Mouse (Mus musculus) left cerebral cortex, adult 11 months (tissue): ENCODE measurements at regions not wholly inside any gene's neighbourhood (a gene's known extent, or its start where the extent isn't known, plus 50 kb on each side); places are given as distances from the start of the nearest gene placed in this dataset.

Source experiments
- DNase-seq: peaks from one replicate; pipeline ENCODE4 v3.0.0; 2022; ENCODE audit warnings: low spot score

- DNase-seq = no peak
Observed at GRCm38 (mm10) chr12:71718911-71719310, 112.0 kb upstream of the Daam1 start.

- DNase-seq = no peak
Observed at GRCm38 (mm10) chr12:71725140-71725539, 105.7 kb upstream of the Daam1 start.

DNA sequence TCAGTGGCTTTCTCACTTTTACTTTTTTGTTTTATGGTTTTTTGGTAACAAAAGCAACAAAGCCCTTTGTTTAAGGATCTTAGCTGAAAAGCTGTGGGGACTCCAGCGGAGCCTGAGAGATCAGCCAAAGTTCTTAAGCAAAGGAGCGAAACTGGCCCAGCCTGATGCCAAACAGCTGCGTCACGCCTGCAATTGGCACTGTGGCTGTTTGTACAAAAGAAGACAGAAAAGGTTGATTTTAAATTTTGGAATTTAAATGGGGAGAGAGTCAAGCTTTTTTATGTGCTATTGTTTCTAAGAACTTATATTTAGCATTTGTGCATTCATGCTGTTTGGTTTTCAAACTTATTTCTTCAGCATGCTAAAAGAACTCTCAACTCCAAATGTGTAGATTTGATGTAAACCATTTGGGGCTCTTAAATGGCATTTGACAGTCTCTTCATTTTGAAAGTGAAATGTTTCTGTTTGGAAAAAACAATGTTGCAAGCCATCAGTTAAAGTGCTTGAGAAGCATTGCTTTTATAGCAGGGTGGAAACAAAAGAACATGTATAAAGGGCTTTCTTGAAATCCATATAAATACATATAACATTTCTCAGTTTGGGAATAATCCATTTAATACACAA lies 105.1 kb upstream of the Daam1 start:
- no peak for DNase-seq

DNA sequence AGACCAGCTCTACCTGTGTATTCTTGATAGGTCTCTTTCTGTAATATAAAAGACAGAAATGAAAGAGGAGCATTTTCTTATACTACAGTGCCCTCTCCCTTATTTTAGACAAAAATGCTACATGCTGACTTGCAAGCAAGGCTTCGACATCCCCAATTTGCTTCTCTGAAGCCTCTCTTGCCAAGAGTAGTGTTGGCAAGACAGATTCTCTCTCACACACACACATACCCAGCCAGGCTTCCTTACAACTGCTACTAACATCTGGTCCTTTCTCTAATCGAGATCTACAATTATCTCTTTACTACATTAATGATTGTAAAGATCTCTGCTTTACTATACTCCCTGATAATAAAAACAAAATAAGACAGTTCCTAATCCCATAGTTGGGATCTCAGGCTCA lies 87.5 kb upstream of the Daam1 start:
- no peak for DNase-seq

- no peak for DNase-seq
Observed at GRCm38 (mm10) chr12:71746011-71746410, 84.9 kb upstream of the Daam1 start.

GRCm38 (mm10) chr12:71747386-71747785 lies 83.5 kb upstream of the Daam1 start:
- no peak for DNase-seq

DNA sequence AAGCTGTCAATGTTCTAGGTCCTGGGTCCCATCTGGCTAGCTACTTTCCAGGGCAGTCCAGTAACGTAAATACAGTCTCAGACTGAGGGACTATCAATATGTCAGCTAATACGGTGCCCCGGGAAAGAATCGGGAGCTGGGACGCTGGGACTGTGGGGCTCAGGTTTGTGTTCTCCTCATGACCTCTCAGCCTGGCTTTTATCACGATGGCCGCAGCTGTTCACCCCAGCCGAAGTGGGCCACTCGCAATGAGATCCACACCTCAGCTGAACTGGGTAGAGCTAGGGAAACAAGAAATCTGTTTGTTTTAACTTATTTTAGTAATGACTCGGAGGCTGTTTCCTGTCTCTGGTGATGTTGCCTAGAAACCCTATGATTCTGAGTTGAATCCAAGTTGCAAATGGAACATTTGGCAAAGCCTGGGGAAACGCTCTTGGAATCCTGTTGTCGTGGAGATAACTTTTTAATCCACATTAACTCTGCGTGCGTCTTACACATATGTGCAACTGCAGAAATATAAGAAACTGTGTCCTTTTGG lies 83.0 kb upstream of the Daam1 start:
- peak; percentile 33 for DNase-seq

DNA sequence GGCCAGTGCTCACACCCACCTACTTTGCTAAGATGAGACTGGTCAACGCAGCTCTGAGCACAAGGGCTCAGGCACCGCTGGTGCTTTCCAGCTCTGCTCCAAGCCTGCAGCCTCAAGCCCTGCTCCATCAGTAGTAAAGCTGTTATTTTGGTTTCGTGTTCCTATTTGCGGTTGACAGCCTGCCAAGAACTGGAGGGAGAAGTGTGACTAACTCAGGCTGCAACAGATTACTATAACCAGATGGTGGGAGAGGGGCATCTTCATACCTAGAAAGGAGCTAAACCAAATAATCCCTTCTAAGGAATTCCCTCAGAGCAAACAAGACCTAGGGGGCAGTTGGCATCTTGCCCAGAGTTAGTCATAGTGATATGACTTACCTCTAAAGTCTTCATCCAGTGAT lies 82.1 kb upstream of the Daam1 start:
- DNase-seq = peak; percentile 74

DNA sequence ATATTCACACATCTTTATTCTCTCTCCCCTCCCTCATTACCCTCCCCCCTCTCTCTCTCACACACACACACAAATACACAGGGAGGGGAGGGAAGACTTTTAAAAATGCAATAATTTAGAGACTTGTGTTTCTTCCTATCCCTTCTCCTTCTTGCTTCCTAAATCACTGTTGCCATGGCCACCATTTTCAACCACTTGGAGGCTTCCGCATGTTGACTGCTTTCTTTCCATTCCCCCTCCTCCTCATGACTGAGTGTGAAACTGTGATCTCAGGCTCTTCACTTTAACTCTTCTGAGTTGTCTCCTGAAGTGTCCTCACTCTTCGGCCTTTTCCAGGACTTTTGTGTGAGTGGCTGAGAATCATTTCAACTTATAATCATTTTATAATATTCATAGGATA lies 81.2 kb upstream of the Daam1 start:
- DNase-seq = no peak

DNA sequence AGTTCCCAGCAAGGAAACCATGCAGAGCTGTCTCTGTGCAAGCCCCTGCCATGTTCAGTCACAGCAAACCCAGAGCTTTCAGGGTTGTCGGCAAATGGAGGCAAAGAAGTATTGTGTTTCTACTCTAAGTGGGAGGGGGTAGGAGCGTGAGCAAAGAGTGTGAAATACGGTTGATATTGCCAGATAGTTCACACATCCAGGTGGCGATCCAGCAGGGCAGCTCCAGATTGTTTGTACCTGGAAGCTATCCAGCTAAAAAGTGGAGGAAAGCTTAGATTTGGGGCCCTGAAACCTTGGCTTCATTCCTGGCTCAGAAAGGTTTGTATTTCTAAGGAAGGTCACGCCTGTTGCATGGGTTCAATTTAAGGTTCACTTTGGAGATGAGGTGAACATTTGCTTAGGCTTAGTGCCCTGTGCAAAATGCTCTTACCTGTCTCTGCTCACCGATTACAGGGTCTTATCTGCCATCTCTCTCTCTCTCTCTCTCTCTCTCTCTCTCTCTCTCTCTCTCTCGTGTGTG lies 78.1 kb upstream of the Daam1 start:
- no peak for DNase-seq

DNA sequence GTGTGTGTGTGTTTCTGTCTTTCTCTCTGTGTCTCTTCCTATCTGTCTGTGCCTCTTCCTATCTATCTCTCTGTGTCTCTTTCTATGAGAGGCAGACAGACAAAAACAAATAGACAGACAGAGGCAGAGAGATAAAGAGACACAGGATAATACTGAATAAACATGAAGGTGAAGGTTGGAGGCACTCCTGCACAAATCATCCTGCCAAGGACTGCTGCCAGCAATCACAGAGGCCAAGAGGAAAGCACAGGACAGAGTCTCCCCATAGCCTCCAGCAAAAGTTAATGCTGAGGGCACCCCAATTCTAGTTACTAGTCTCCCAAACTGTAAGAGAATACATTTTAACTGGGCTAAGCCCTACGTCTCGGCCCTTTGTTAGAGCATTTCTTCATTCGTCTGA lies 77.6 kb upstream of the Daam1 start:
- no peak for DNase-seq

DNA sequence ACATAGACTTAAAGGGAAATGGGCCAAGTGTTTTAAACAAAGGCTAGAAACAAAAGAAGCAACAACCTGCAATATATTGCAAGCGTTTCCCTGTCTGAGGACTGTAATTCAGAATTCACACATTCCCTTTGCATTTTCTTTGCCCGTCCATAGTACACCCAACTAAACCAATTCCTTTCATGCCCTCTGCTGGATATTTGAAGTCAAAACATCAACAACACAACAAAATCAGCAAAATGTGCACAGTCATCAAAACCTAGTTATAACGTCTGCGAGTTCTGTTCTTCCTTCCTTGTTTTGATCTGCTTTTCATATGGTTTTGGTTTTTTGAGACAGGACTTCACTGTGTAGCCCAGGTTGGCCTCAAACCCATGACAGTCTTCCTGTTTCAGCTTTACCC lies 67.7 kb upstream of the Daam1 start:
- DNase-seq = no peak

DNA sequence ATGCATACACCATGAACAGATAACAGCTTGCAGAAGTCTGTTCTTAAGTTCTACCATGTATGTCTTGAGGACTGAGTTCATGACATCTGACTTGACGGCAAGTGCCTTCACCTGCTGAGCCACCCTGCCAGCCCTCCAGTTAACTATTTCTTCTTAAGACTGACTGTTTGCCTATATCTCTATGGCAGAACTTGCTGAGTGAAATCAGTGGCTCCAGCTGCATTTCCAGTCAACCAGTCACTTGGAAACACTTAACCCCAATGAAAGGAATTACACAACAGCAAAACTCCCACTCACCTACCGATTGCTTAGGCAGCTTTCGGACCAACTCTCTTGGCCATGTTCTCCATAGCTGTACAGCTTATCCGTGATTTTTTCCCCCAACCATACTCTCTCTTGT lies 64.8 kb upstream of the Daam1 start:
- no peak for DNase-seq

DNA sequence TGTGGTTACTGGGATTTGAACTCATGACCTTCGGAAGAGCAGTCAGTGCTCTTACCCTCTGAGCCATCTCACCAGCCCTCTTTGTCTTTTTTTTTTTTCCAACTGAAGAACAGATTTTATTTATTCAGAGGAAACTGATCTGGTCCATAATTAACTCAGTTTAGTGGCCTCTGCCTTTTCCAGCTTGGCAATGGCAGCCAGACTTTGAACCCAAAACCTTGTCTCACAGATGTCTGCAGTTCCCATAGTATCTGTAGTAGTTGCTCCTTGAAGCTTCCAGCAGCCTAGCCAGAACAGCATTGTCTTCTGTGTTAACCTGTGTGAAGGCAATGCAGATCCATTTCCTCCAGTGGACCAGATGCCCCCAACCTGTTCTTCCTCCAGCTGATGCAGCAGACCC lies 64.2 kb upstream of the Daam1 start:
- DNase-seq = no peak

DNA sequence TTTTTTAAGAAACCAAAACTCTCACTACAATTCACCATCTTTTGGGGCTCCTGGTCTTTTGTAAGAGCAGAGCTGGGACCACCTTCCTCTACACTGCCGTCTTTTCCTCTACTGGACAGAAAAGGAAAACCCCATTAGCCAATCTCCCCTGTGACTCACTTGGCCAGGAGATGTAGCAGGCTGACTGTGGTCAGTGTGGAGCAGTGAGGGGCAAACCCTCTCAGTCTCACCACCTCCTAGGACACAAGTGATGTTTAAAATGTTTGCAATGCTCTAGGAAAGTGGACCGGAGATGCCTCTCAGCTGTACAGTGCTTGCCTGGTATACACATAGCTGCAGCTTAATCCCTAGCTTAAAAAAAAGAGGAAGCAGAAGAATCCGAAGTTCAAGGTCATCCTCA lies 63.0 kb upstream of the Daam1 start:
- no peak for DNase-seq

- peak; percentile 51 for DNase-seq
Observed at GRCm38 (mm10) chr12:71768471-71768870, 62.4 kb upstream of the Daam1 start.

- DNase-seq = no peak
Observed at GRCm38 (mm10) chr12:71768890-71769289, 62.0 kb upstream of the Daam1 start.

DNA sequence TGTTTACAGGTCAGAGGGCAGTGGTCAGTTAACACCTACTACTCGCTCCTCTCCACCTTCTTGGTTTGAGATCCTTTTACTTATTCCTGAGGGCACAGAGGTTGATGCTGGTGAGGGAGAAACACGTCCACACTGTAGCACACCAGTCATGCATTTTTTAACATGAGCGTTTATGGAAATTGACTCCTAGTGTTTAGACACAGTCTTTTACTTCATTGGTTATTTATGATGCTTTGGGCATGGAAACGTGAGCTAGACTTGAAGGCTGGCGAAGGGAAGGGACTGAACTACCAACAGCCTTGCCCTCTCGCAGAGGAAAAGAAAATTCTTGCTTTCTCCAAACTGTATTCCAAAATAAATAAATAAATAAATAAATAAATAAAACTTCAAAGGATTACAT lies 61.6 kb upstream of the Daam1 start:
- DNase-seq = no peak

DNA sequence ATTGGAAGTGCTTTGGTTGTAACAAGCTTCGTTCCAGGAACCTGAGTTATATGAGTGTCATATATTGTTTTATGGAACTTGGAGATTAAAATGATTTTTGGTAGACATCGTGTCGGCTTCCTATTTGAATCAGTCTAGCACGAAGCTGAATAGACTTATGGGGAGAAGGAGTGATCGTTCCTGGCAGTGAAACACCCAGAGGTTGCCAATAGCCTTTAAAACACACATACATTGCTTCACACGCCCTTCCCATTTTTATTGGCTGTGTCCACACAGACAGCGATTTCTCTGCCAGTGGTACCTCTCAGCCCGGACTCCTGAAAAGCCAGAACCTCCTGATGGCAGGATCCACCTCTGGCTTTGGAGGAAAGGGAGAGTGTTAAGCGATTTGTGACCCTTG lies 57.0 kb upstream of the Daam1 start:
- no peak for DNase-seq

DNA sequence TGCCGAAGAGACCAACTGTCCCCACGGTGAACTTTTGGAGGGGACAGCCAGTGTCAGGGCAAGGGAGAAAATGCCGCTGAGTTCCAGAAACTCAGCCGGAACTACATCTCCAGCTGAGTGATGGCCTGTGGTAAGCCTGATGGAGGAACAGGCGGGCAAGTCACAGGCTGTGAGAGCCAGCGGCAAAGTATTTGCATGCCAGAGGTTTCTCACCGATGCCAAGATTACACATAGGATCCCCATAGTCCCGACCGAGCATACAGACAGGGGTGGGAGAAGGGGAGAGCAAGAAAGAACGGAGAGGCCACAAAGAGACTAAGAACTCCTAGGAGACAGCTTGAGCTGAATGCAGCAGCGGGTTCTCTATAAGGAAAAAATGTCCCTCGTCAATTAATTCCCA lies 55.8 kb upstream of the Daam1 start:
- DNase-seq = no peak

DNA sequence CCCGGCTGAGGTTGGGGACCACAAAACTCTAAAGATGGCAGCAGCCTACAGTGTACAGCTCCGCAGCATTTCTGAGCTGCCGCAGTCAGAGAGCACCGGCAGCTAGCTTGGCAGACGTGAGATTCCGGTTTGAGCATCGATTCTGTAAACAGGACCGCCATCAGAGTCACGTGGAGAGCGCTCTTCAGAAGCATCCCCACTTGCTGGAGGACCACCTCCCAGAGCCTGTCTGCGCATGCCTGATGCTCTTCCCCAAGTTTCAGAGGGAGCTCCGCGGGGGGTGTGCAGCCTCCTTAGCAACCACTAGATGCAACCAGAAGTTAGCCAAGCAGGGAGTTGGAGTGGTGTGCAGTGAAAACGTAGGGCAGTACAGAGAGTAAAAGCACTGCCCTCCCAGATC lies 52.7 kb upstream of the Daam1 start:
- DNase-seq = peak; percentile 15

GRCm38 (mm10) chr12:71778948-71779347 lies 51.9 kb upstream of the Daam1 start:
- DNase-seq = no peak

DNA sequence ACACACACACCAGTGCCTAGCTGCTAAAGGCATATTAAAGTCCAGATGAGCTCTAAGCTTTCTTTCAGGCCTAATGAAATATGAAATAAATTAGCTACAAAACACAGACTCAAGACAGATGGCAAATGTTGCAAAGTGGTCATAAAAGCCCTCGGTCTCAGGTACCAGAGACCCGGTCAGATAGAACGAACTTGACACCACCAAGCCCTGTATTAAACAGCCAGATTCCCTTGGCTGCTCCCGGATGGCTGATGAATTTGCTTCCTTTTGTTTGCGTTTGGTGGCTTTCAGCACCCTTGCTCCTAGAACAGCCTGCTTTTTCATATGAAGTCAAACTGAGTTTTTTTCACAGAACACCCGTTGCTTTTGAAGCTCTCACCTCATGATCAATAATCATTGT lies 51.5 kb upstream of the Daam1 start:
- no peak for DNase-seq
